Mouse (Mus musculus) adrenal gland, postnatal 25 days (tissue): Measurements from ENCODE around the gene Mettl27. TPM values are rescaled to one million over a fixed set of nuclear protein-coding genes. Genes with fewer than 3 reads are reported as not detected.
"Not testable (repeated sequence)": the region's sequence is repeated elsewhere in the genome, so short reads cannot be mapped to it uniquely, and the experiment has no call there.

Experiments used
- DNase-seq: peaks from one replicate; pipeline ENCODE4 v3.0.0; 2021; ENCODE audit warnings: mixed read lengths
- total RNA-seq: library from RNA; stranded (reverse); gene quantifications from 2 replicates; pipeline ENCODE4 v1.2.3, GENCODE M21; 2021

The Mettl27 gene
- total RNA-seq, 1 experiment from 2014 or later, result 39.9 TPM

DNA sequence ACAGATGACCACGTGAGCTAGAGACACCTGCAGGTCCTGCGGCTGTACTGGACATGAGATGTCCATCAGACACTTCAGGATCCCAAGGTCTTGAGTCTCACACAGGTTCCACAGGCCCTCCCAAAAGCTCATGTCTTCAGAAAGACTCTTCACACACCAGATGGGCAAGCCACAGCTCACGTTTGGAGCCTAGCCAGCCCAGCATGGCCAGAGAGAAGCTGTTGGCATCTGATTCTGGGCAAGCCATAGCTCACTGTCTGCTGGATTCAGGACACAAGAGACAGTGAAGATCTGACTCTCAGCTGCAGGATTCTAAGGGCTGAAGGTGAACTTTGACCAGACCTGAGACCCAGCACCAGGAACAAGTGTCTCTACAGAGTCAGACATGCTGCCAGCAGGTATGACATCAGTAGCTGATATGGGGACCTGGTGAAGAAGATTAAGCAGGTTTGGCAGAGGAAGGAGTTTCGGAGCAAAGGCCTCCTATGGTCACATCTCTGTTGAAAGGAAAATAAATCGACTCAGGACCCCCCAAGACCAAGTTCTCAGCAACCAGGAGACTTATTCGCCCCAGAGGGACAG, 12.0 kb upstream of the Mettl27 start:
- no peak for DNase-seq

DNA sequence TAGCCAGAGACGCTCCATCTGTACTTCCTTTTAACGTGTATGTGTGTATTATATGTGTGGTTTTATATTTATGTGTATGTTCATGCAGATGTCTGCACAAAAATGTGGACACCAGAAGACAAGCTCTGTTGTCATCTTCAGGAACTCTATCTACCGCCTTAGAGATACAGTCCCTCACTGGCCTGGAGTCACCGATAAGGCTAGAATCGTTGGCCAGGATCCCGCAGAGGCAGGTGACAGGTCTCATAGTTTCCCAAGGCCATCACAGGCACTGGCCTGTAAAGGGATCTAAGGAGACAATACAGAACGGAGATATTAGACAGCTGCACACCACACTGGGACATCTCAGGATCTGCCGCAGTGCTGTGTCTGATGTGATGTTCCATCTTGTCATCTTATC, 11.1 kb upstream of the Mettl27 start:
- DNase-seq, result no peak

DNA sequence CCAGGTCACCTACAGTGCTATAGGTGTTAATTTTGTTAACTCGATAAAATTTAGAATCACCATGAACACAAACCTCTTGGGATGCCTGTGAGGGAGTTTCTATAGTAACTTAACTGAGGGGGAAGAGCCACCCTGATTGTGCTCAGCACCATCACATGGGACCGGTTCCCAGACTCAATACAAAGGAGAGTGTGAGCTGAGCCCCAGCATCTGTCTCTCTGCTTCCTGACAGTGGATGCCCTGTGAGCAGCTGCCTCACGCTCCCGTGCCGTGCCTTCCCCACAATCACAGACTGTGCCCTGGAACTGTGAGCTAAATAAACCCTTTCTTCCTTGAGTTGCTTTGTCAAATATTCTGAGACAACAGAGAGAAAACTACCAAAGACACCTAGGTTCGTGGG, 9.0 kb upstream of the Mettl27 start:
- DNase-seq, result no peak

GRCm38 (mm10) chr5:134926726-134927125, 5.4 kb upstream of the Mettl27 start:
- DNase-seq, result no peak

DNA sequence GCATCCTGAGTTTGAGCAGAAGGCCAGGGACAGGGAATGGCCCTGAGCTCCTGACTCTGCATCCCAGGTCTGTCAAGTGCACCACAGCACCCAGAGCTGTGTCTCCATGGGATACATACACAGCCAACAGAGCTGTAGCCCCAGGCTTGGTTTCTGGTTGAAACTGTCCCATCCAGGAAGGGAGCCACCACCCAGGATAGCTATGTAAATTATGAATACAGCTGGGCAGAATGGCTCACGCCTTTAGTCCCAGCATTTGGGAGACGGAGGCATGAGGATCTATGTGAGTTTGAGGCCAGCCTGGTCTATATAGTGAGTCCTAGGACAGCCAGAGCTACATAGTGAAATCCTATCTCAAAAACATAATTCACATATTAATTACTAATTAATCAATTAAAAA, 2.2 kb upstream of the Mettl27 start:
- no peak for DNase-seq

- peak; percentile 46 for DNase-seq
These were observed 722 bp downstream of the Mettl27 start for GRCm38 (mm10) chr5:134932903-134933276.

DNA sequence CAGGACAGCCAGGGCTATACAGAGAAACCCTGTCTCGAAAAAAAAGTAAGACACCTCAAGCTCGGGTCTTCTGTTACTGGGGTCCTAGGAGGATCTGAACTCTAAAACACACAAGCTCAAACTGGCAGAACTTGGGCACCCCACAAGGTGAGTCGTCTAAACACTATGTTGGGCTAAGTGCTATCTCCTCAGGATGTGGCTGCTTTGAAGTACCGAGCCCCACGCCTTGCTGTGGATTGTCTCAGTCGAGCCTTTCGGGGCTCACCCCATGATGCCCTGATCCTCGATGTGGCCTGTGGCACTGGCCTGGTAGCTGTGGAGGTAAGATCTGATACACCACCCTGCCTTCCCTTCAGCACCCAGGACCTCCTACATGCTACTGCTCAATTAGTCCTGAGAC, 1.1 kb downstream of the Mettl27 start:
- no peak for DNase-seq

- DNase-seq, result not testable (repeated sequence)
These were observed 1.5 kb downstream of the Mettl27 start for GRCm38 (mm10) chr5:134933686-134934085.

DNA sequence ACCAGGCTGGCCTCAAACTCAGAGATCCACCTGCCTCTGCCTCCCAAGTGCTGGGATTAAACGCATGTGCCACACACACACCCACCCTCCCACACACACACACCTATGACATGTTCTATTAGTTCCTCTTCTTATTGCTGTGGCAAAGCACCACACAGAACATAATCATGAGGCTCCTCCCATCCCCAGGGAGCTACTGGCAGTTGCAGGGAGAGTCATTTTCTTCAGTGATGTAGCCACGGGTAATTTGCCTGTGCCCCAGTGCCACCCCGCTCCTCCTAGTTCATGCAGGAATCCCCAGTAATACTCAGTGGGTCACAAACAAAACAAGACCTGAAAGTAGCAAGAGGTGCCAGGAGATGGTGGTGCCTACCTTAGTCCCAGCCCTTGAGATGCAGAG, 2.5 kb downstream of the Mettl27 start:
- no peak for DNase-seq

DNA sequence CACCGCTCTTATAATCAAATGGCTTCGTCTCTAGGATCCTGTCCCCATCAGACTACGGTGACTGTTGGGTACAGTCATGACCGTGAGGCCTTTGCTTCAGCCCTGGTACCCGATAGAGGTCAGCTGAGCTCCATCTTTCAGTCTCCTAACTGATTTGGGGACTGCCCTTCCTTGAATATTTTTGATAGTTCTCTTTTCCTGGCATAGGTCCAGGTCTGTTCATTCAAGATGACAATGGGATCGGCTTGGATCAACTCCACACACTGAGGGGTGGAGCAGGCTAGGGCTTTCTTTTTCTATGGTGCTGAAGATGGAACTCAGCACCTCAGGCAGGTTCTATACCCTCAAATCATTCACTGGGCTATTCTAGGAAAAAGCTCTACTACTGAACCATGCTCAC, 3.9 kb downstream of the Mettl27 start:
- DNase-seq, result no peak

DNA sequence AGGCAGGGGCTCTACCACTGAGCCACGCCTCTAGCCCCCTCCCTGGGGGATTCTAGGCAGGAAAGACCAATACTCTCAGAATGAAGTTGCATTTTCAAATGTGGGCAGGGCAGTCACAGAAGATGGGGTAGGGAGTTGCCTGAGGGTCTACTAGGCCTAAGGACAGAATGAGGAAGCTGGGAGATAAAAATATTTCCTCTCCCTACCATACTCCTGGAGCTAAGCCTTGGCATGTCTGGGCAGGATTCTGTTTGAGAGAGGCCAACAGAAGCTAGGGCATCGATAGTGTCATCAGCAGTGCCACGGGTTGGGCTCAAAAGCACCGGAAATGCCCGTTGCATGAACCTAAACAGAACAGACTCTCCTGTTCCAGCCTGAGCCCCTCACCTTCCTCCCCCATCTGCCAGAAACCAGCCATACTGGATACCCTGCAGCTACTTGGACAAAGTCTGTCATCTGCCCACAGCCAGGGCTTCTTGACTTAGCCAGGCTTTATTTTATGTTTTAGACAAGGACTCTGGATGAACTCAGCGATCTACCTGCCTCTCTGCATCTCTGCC, 4.5 kb downstream of the Mettl27 start:
- no peak for DNase-seq

GRCm38 (mm10) chr5:134939069-134939468, 6.9 kb downstream of the Mettl27 start:
- no peak for DNase-seq

DNA sequence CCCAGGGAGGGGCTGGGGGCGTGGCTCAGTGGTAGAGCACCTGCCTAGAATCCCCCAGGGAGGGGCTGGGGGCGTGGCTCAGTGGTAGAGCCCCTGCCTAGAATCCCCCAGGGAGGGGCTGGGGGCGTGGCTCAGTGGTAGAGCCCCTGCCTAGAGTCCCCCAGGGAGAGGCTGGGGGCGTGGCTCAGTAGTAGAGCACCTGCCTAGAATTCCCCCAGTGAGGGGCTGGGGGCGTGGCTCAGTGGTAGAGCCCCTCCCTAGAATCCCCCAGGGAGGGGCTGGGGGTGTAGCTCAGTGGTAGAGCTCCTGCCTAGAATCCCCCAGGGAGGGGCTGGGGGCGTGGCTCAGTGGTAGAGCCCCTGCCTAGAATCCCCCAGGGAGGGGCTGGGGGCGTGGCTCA, 7.4 kb downstream of the Mettl27 start:
- DNase-seq, result not testable (repeated sequence)

DNA sequence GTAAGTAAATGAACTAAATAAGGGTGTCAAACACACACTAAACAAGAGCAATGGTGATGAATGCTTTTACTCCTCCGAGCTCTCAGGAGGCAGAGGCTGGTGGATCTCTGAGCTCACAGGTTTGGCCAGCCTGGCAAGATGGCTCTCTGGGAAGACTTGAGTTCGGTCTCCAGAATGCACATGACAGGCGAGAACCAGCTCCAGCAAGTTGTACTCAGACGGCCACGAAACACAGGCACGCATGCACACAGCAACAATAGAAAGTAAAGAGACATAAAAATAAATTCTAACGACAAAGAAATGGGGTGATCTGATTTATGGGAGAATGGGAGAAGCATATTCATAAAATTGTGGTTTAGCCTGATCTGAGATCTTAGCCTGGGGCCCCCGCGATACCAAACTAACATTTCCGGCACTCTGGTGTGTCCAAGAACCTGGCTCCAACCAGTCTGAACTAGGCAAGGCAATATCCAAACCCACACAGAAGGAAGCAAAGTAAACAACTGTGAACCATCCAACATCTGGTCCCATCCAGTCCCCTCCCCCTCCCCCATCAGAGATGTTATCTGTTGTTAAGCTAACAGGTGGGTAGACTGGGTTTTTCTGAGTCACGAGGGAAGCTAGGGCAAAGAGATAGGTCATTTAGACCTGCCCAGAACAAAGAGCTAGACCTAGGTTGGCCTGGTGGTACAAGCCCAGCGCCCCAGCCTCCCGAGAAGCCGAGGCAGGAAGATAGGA, 9.5 kb downstream of the Mettl27 start:
- no peak for DNase-seq

DNA sequence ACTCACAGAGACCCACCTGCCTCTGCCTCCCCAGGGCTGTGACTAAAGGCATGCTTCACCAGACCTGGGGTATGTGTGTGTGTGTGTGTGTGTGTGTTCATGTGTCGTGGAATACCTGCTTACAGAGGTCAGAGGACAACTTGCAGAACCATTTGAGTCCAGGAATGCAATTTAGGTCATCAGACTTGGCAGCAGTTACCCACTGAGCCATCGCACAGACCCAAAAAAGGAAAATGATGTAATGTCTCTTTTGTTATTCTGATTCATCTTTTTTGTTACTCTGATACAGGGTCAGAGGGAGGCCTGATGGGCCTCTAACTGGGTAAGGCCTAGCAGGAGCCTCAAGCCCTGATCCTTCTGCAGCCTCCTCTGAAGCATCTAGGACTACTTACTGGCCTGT, 10.6 kb downstream of the Mettl27 start:
- no peak for DNase-seq

GRCm38 (mm10) chr5:134944179-134944578, 12.0 kb downstream of the Mettl27 start:
- DNase-seq, result no peak

GRCm38 (mm10) chr5:134945266-134945959, 13.2 kb downstream of the Mettl27 start:
- no peak for DNase-seq

GRCm38 (mm10) chr5:134946063-134946856, 14.1 kb downstream of the Mettl27 start:
- no peak for DNase-seq

GRCm38 (mm10) chr5:134946857-134947255, 14.7 kb downstream of the Mettl27 start, which contains the start of gene Cldn4:
Gene Cldn4, minus strand, starts transcription at chr5:134946934.
- no peak for DNase-seq

GRCm38 (mm10) chr5:134947420-134948084, 15.4 kb downstream of the Mettl27 start:
- DNase-seq, result no peak

DNA sequence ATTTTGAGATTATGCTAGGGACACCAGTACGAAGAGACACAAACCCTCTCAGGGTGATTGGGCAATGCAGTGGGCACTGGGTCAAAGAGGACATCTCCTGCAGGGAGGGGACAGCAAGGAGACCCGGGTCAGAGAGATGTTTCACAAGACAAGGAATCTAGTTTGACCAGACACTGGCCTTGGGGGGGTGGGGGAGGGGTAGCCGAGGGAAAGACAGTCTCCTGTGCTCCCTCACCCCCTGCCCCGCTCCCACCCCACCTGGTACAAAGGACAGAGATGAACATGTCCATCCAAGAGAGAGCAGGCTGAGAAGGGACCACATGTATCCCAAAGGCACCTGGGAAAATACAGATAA, 15.9 kb downstream of the Mettl27 start:
- no peak for DNase-seq
